16 mouse cellular contexts compared by ENCODE assay signal in the genomic region with DNA sequence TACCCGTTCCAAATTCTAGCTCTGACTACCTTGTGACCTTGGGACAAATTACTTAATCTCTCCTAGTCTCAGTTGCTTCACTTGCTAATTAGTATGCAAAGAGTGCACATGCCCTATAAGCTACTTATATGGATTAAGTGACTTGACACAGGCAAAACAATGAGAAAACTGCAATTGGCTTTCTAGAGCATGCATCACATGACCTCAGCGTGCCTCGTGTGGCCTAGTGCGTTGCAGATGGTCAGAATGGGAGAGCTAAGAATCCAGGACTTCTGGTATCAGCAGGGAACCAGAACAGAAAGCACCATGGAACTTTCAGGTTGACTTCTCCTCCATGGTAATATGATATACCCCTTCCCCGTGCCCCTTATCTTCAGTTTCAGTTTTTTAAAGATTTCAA.
"Had no signal": no experiment of that assay in that cellular context is flagged by ENCODE, and none has a peak within 500 bp of the region (broad histone marks: within the 10 kb centered on the region; RNA-seq: fewer than 3 reads in every experiment).

No protein-coding gene starts in this region.

- H3K27ac ChIP-seq: kidney, embryonic 15.5 days; limb, embryonic 12.5 days; limb, embryonic 15.5 days; liver, embryonic 13.5 days; neural tube, embryonic 12.5 days; neural tube, embryonic 15.5 days had no signal

- H3K4me3 ChIP-seq: kidney, embryonic 15.5 days; limb, embryonic 12.5 days; limb, embryonic 15.5 days; liver, embryonic 13.5 days; neural tube, embryonic 12.5 days; neural tube, embryonic 15.5 days had no signal

- H3K4me2 ChIP-seq: kidney, embryonic 15.5 days; limb, embryonic 12.5 days; limb, embryonic 15.5 days; liver, embryonic 13.5 days; neural tube, embryonic 12.5 days; neural tube, embryonic 15.5 days had no signal

- DNase-seq: kidney, adult 11 months; kidney, adult 8-10 months; layer of hippocampus, postnatal 36 days; left cerebral cortex, postnatal 4 days; liver, embryonic 13.5 days; lung, adult 2 months; lung, postnatal 14 days; lung, postnatal 4 days; midbrain, embryonic 14.5 days; thymus, adult 18-20 months; thymus, postnatal 4 days had no signal

- H3K36me3 ChIP-seq: kidney, embryonic 15.5 days; limb, embryonic 12.5 days; limb, embryonic 15.5 days; liver, embryonic 13.5 days; neural tube, embryonic 12.5 days; neural tube, embryonic 15.5 days had no signal

- H3K27me3 ChIP-seq: kidney, embryonic 15.5 days; limb, embryonic 12.5 days; limb, embryonic 15.5 days; liver, embryonic 13.5 days; neural tube, embryonic 12.5 days; neural tube, embryonic 15.5 days had no signal

- H3K9ac ChIP-seq: kidney, embryonic 15.5 days; limb, embryonic 12.5 days; limb, embryonic 15.5 days; liver, embryonic 13.5 days; neural tube, embryonic 12.5 days; neural tube, embryonic 15.5 days had no signal

- H3K9me3 ChIP-seq: kidney, embryonic 15.5 days; limb, embryonic 12.5 days; limb, embryonic 15.5 days; liver, embryonic 13.5 days; neural tube, embryonic 12.5 days; neural tube, embryonic 15.5 days had no signal
